ENCODE assay signal across 8 mouse cellular contexts in genomic region chr11:86682861-86683260, GRCm38 (mm10). TPM values are rescaled to one million over a fixed set of nuclear protein-coding genes. Genes with fewer than 3 reads are reported as not detected.
A peak's percentile ranks its signal among the peaks of the same experiment; 100 is the strongest.
DNase-seq lines count a peak whose midpoint lies in the region; ATAC-seq and TF ChIP-seq lines count a peak whose summit lies in the region.

No protein-coding gene starts in this region.

- H3K4me1 ChIP-seq in kidney, postnatal 0 days (replicated peaks; ENCODE audit: insufficient read depth, low read length), result peaks cover 13% of the 10 kb centered on the region; the same call in 1 of the 2 replicates
- H3K4me1 ChIP-seq in embryonic facial prominence, embryonic 11.5 days (ENCODE audit: control insufficient read depth, insufficient read depth, low read length), result no peaks in the 10 kb centered on the region
- peaks cover 22% of the 10 kb centered on the region for H3K4me1 ChIP-seq in intestine, embryonic 14.5 days (replicated peaks; ENCODE audit: control insufficient read depth, insufficient read depth, low read length)

- peak overlapping the region; percentile 57 for H3K4me3 ChIP-seq in kidney, postnatal 0 days (replicated peaks; ENCODE audit: low read depth, low read length)
- H3K4me3 ChIP-seq in embryonic facial prominence, embryonic 11.5 days (ENCODE audit: low read depth, low read length), result peak overlapping the region; percentile 82
- H3K4me3 ChIP-seq in intestine, embryonic 14.5 days (ENCODE audit: low read depth, low read length), result peak overlapping the region; percentile 77

- 25% methylated on average over 7 of the region's 7 CpGs for WGBS in kidney, postnatal 0 days
- 43% methylated on average over 7 of the region's 7 CpGs for WGBS in embryonic facial prominence, embryonic 11.5 days
- WGBS in intestine, embryonic 14.5 days, result 27% methylated on average over 7 of the region's 7 CpGs

- peak overlapping the region; percentile 66 for H3K9ac ChIP-seq in kidney, postnatal 0 days (ENCODE audit: low read depth, low read length)
- H3K9ac ChIP-seq in embryonic facial prominence, embryonic 11.5 days (replicated peaks; ENCODE audit: low read length), result peak overlapping the region; percentile 89
- peak overlapping the region; percentile 81 for H3K9ac ChIP-seq in intestine, embryonic 14.5 days (ENCODE audit: low read length)

- no peak for ATAC-seq in kidney, postnatal 0 days (replicated peaks; ENCODE audit: low FRiP score, low read depth)
- no peak for ATAC-seq in embryonic facial prominence, embryonic 11.5 days (replicated peaks; ENCODE audit: insufficient number of reproducible peaks, low FRiP score, low TSS enrichment, low read depth)
- ATAC-seq in intestine, embryonic 14.5 days (replicated peaks; ENCODE audit: low FRiP score, low TSS enrichment, low read depth), result no peak
- ATAC-seq in erythroid progenitor cell, adult 5-6 weeks (replicated peaks; ENCODE audit: low FRiP score, poor library complexity, severe bottlenecking), result no peak

- no peaks in the 10 kb centered on the region for H3K36me3 ChIP-seq in kidney, postnatal 0 days (ENCODE audit: insufficient read depth, low read length)
- H3K36me3 ChIP-seq in embryonic facial prominence, embryonic 11.5 days (replicated peaks; ENCODE audit: control insufficient read depth, insufficient read depth, low read depth, low read length), result no peaks in the 10 kb centered on the region
- H3K36me3 ChIP-seq in intestine, embryonic 14.5 days (ENCODE audit: control insufficient read depth, insufficient read depth, low read length), result peaks cover 12% of the 10 kb centered on the region

- peak overlapping the region; percentile 79 for H3K4me2 ChIP-seq in kidney, postnatal 0 days (ENCODE audit: low read length)
- H3K4me2 ChIP-seq in embryonic facial prominence, embryonic 11.5 days (ENCODE audit: low read depth, low read length), result peak overlapping the region; percentile 86
- peak overlapping the region; percentile 93 for H3K4me2 ChIP-seq in intestine, embryonic 14.5 days (ENCODE audit: low read length)

- H3K27me3 ChIP-seq in kidney, postnatal 0 days (ENCODE audit: insufficient read depth, low read length), result no peaks in the 10 kb centered on the region
- H3K27me3 ChIP-seq in embryonic facial prominence, embryonic 11.5 days (ENCODE audit: control insufficient read depth, insufficient read depth, low read length), result no peaks in the 10 kb centered on the region
- no peaks in the 10 kb centered on the region for H3K27me3 ChIP-seq in intestine, embryonic 14.5 days (replicated peaks; ENCODE audit: control insufficient read depth, insufficient read depth, low read length)

- H3K27ac ChIP-seq in kidney, postnatal 0 days, result peak overlapping the region; percentile 83
- H3K27ac ChIP-seq in embryonic facial prominence, embryonic 11.5 days (replicated peaks; ENCODE audit: low read depth, low read length), result no peak overlapping the region
- H3K27ac ChIP-seq in intestine, embryonic 14.5 days (ENCODE audit: low read depth), result no peak overlapping the region; the same call in 1 of the 2 replicates

- DNase-seq in kidney, postnatal 0 days (ENCODE audit: low spot score), result no peak
- DNase-seq in kidney, adult 9 months, result no peak
- DNase-seq in embryonic facial prominence, embryonic 11.5 days (ENCODE audit: low spot score), result no peak
- no peak for DNase-seq in intestine, embryonic 14.5 days (ENCODE audit: low spot score)
- DNase-seq in naive thymus-derived CD4-positive, alpha-beta T cell, adult 2 months (ENCODE audit: low read depth), result peak; percentile 20
- DNase-seq in cerebellum, adult 8-10 months, result no peak
- no peak for DNase-seq in right cerebral cortex, postnatal 36 days (ENCODE audit: low spot score in 2 of 2)

- no peak for TF ChIP-seq CTCF in kidney, postnatal 0 days (IDR thresholded peaks at IDR 0.05; ENCODE audit: low read depth)

- H3K9me3 ChIP-seq in kidney, postnatal 0 days (replicated peaks; ENCODE audit: low read length), result no peaks in the 10 kb centered on the region
- H3K9me3 ChIP-seq in embryonic facial prominence, embryonic 11.5 days (replicated peaks; ENCODE audit: control insufficient read depth, low read length), result no peaks in the 10 kb centered on the region
- no peaks in the 10 kb centered on the region for H3K9me3 ChIP-seq in intestine, embryonic 14.5 days (ENCODE audit: control insufficient read depth, low read length)

RNA-seq across cellular contexts. Expression of gene Vmp1, which starts 0.8 kb away (rescaled TPM):
- 222 and 249 TPM in 2 replicates for polyA plus RNA-seq in kidney, postnatal 0 days (2015; fragmentation: Nextera tagmentation; extraction: Ambion mirVana)
- polyA plus RNA-seq in embryonic facial prominence, embryonic 11.5 days (2014; fragmentation: Nextera tagmentation; extraction: Ambion mirVana), result 99.7 and 99.8 TPM in 2 replicates
- 133 and 140 TPM in 2 replicates for polyA plus RNA-seq in intestine, embryonic 14.5 days (2014; fragmentation: Nextera tagmentation; extraction: Ambion mirVana)
- 113 and 179 TPM in 2 replicates for total RNA-seq in erythroid progenitor cell, adult 5-6 weeks (2015; ENCODE audit: low replicate concordance)
- total RNA-seq in erythroid progenitor cell, adult 5-6 weeks (2017; ENCODE audit: low replicate concordance), result 73.2 and 117 TPM in 2 replicates

RNA-seq across cellular contexts. Expression of gene Ptrh2, which starts 0.9 kb away (rescaled TPM):
- polyA plus RNA-seq in kidney, postnatal 0 days (2015; fragmentation: Nextera tagmentation; extraction: Ambion mirVana), result 28.6 and 31.2 TPM in 2 replicates
- 46.9 and 49.6 TPM in 2 replicates for polyA plus RNA-seq in embryonic facial prominence, embryonic 11.5 days (2014; fragmentation: Nextera tagmentation; extraction: Ambion mirVana)
- 35.4 and 39.2 TPM in 2 replicates for polyA plus RNA-seq in intestine, embryonic 14.5 days (2014; fragmentation: Nextera tagmentation; extraction: Ambion mirVana)
- 6.5 and 9.6 TPM in 2 replicates for total RNA-seq in erythroid progenitor cell, adult 5-6 weeks (2015; ENCODE audit: low replicate concordance)
- total RNA-seq in erythroid progenitor cell, adult 5-6 weeks (2017; ENCODE audit: low replicate concordance), result 6.1 and 7.2 TPM in 2 replicates
